Mouse (Mus musculus): ENCODE measurements around the gene Coa7.

GRCm38 (mm10) chr4:108363355-108364110 lies 35.6 kb downstream of the Coa7 start:
- TF ChIP-seq CTCF (IDR thresholded peaks at IDR 0.05; ENCODE audit: borderline replicate concordance, extremely low read depth, insufficient read depth, insufficient read length) (no peak), POLR2A (IDR thresholded peaks at IDR 0.05; ENCODE audit: borderline replicate concordance, extremely low read depth, insufficient read depth, insufficient read length, poor library complexity, severe bottlenecking) (no peak)

All from brain, embryonic 14.5 days (tissue).